Mouse (Mus musculus) heart, embryonic 15.5 days (tissue): ENCODE measurements around the gene Lhx1. TPM values are rescaled to one million over a fixed set of nuclear protein-coding genes. Genes with fewer than 3 reads are reported as not detected.

Source experiments
- ATAC-seq: fragments of 200-750 bp; cut with Nextera tagmentation; replicated peaks from 2 replicates; pipeline ENCODE4 v1.8.0; 2017; ENCODE audit warnings: low read depth, moderate TSS enrichment; ENCODE audit not compliant: insufficient number of reproducible peaks, insufficient read depth, low FRiP score
- H3K27ac ChIP-seq: fragments of 300-500 bp; sonication (generic); 2 replicates; pipeline ENCODE4 v1.5.1; 2015; ENCODE audit warnings: mild to moderate bottlenecking, inconsistent platforms
- H3K27me3 ChIP-seq: fragments of 300-500 bp; sonication (generic); 2 replicates; pipeline ENCODE4 v1.6.1; 2015; ENCODE audit warnings: inconsistent platforms
- H3K36me3 ChIP-seq: fragments of 300-500 bp; sonication (generic); 2 replicates; pipeline ENCODE4 v1.6.1; 2015; ENCODE audit warnings: mild to moderate bottlenecking, inconsistent platforms
- H3K4me1 ChIP-seq: fragments of 300-500 bp; sonication (generic); replicated peaks from 2 replicates; pipeline ENCODE4 v1.6.1; 2015; ENCODE audit warnings: inconsistent platforms
- H3K4me2 ChIP-seq: fragments of 300-500 bp; sonication (generic); 2 replicates; pipeline ENCODE4 v1.6.1; 2015; ENCODE audit warnings: inconsistent platforms, mild to moderate bottlenecking, moderate library complexity
- H3K4me3 ChIP-seq: fragments of 300-500 bp; sonication (generic); 2 replicates; pipeline ENCODE4 v1.5.1; 2015; ENCODE audit warnings: mild to moderate bottlenecking, inconsistent platforms
- H3K9ac ChIP-seq: fragments of 300-500 bp; sonication (generic); 2 replicates; pipeline ENCODE4 v1.6.1; 2015; ENCODE audit warnings: mild to moderate bottlenecking, inconsistent platforms
- H3K9me3 ChIP-seq: fragments of 300-500 bp; sonication (generic); replicated peaks from 2 replicates; pipeline ENCODE4 v1.6.1; 2016; ENCODE audit warnings: inconsistent platforms
- WGBS: fragments of 180-500 bp; shearing (Covaris S2); methylation state at CpG from one replicate; pipeline ENCODE4 v1.1.7; 2015; ENCODE audit warnings: mixed read lengths; 5-methylcytosine and 5-hydroxymethylcytosine counted together
- polyA plus RNA-seq: library from polyadenylated mRNA; unstranded; fragments of >200 nt; fragmentation: Nextera tagmentation; extraction: Ambion mirVana; gene quantifications from 2 replicates; pipeline ENCODE4 v1.2.1, GENCODE M21; 2015

The Lhx1 gene
- 0.08 TPM in 1 of 2 replicates, not detected in the other for polyA plus RNA-seq

- peak within 1 kb of the TSS; percentile 54 for H3K4me3 ChIP-seq
- no peaks in the 10 kb centered on the region for H3K36me3 ChIP-seq
- H3K9ac ChIP-seq, result no peak within 1 kb of the TSS
- H3K4me2 ChIP-seq, result peak within 1 kb of the TSS; percentile 91
- H3K27me3 ChIP-seq, result peaks cover 100% of the 10 kb centered on the region
- WGBS, result under 1% methylated on average over 64 of the region's 64 CpGs
- H3K4me1 ChIP-seq, result peaks cover 49% of the 10 kb centered on the region
- H3K27ac ChIP-seq, result no peak within 1 kb of the TSS
- no peak for ATAC-seq
- H3K9me3 ChIP-seq, result no peaks in the 10 kb centered on the region
These were observed at the start of gene Lhx1 for GRCm38 (mm10) chr11:84525421-84526274. Lhx1 (minus strand) TSS chr11:84525535.

DNA sequence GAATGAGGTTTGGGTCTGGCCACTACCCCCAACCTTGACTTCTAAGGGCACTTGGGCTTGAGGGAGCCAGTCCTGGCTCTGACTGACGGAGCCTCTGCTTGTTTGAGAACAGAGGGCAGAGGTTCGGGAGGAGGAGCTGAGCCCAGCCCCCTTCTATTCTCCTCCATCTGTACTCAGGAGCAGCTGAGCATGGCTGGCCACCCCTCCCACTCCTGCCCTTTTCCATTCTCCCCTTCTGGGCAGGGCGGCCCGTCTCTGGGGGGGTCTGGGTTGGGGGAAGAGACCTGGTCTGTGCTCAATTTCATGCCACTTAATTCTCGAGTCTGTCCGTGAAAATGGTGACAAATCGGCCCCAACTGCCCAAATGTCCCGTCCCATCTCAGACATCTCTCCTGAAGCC is 49.5 kb upstream of the Lhx1 start:
- no peak for ATAC-seq
- Histone ChIP-seq H3K36me3 (no peaks in the 10 kb centered on the region), H3K4me3 (no peak overlapping the region), H3K9me3 (no peaks in the 10 kb centered on the region), H3K27me3 (peaks cover 25% of the 10 kb centered on the region), H3K27ac (no peak overlapping the region), H3K4me2 (no peak overlapping the region), H3K9ac (no peak overlapping the region), H3K4me1 (no peaks in the 10 kb centered on the region)
- 58% methylated on average over 8 of the region's 8 CpGs for WGBS

- Histone ChIP-seq H3K27ac (no peak overlapping the region), H3K27me3 (peaks cover 30% of the 10 kb centered on the region), H3K4me1 (no peaks in the 10 kb centered on the region), H3K9me3 (no peaks in the 10 kb centered on the region), H3K4me3 (no peak overlapping the region), H3K4me2 (no peak overlapping the region), H3K36me3 (no peaks in the 10 kb centered on the region), H3K9ac (no peak overlapping the region)
- WGBS, result 72% methylated on average over 8 of the region's 8 CpGs
- no peak for ATAC-seq
These were observed 48.3 kb upstream of the Lhx1 start for GRCm38 (mm10) chr11:84573637-84574036.

GRCm38 (mm10) chr11:84570812-84571211 is 45.5 kb upstream of the Lhx1 start:
- Histone ChIP-seq H3K27ac (no peak overlapping the region), H3K27me3 (peaks cover 36% of the 10 kb centered on the region), H3K4me1 (no peaks in the 10 kb centered on the region), H3K9me3 (no peaks in the 10 kb centered on the region), H3K4me3 (no peak overlapping the region), H3K9ac (no peak overlapping the region), H3K4me2 (no peak overlapping the region), H3K36me3 (no peaks in the 10 kb centered on the region)
- ATAC-seq, result no peak
- WGBS, result 60% methylated on average over 5 of the region's 5 CpGs

GRCm38 (mm10) chr11:84570392-84570791 is 45.1 kb upstream of the Lhx1 start:
- H3K27me3 ChIP-seq, result peaks cover 35% of the 10 kb centered on the region

GRCm38 (mm10) chr11:84569052-84569751 is 43.9 kb upstream of the Lhx1 start:
- H3K4me3 ChIP-seq, result no peak overlapping the region
- peaks cover 37% of the 10 kb centered on the region for H3K27me3 ChIP-seq
- no peak overlapping the region for H3K4me2 ChIP-seq
- ATAC-seq, result no peak
- H3K27ac ChIP-seq, result no peak overlapping the region
- 46% methylated on average over 8 of the region's 8 CpGs for WGBS
- no peaks in the 10 kb centered on the region for H3K9me3 ChIP-seq
- no peak overlapping the region for H3K9ac ChIP-seq
- H3K4me1 ChIP-seq, result no peaks in the 10 kb centered on the region
- no peaks in the 10 kb centered on the region for H3K36me3 ChIP-seq

More at GRCm38 (mm10) chr11:84570392-84570791, 45.1 kb upstream of the Lhx1 start:
- no peak overlapping the region for H3K27ac ChIP-seq
- no peaks in the 10 kb centered on the region for H3K4me1 ChIP-seq
- ATAC-seq, result no peak
- H3K4me2 ChIP-seq, result no peak overlapping the region
- H3K36me3 ChIP-seq, result no peaks in the 10 kb centered on the region
- no peaks in the 10 kb centered on the region for H3K9me3 ChIP-seq
- H3K4me3 ChIP-seq, result no peak overlapping the region
- no peak overlapping the region for H3K9ac ChIP-seq
- 53% methylated on average over 12 of the region's 12 CpGs for WGBS

GRCm38 (mm10) chr11:84568482-84568881 is 43.1 kb upstream of the Lhx1 start:
- H3K36me3 ChIP-seq, result no peaks in the 10 kb centered on the region
- no peak overlapping the region for H3K27ac ChIP-seq
- H3K9ac ChIP-seq, result no peak overlapping the region
- ATAC-seq, result no peak
- no peak overlapping the region for H3K4me3 ChIP-seq
- peaks cover 43% of the 10 kb centered on the region for H3K27me3 ChIP-seq
- no peaks in the 10 kb centered on the region for H3K4me1 ChIP-seq
- H3K9me3 ChIP-seq, result no peaks in the 10 kb centered on the region
- no peak overlapping the region for H3K4me2 ChIP-seq
- 26% methylated on average over 5 of the region's 5 CpGs for WGBS

DNA sequence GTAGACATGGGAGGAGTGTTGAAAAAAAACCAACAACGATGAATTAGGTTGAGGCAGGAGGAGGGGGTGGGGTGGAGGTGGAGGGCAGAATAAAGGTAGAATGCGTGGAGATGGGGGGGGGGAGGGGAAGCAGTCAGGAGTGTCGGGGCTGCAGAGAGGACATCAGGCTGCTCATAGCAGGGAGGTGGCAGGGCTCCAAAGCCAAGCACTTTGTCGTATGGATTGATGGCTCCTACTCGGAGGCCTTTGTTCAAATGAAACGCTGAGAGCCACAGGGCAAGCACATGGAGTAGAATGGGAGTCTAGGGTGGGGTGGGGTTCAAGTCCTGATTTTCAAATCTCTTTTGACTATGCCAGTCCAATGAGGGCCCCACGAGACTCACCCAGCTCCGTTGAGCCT is 41.4 kb upstream of the Lhx1 start:
- WGBS, result 42% methylated on average over 8 of the region's 8 CpGs
- H3K4me1 ChIP-seq, result no peaks in the 10 kb centered on the region
- no peaks in the 10 kb centered on the region for H3K36me3 ChIP-seq
- H3K9me3 ChIP-seq, result no peaks in the 10 kb centered on the region
- ATAC-seq, result no peak
- H3K27ac ChIP-seq, result no peak overlapping the region
- no peak overlapping the region for H3K9ac ChIP-seq
- peaks cover 50% of the 10 kb centered on the region for H3K27me3 ChIP-seq
- no peak overlapping the region for H3K4me3 ChIP-seq
- H3K4me2 ChIP-seq, result no peak overlapping the region

DNA sequence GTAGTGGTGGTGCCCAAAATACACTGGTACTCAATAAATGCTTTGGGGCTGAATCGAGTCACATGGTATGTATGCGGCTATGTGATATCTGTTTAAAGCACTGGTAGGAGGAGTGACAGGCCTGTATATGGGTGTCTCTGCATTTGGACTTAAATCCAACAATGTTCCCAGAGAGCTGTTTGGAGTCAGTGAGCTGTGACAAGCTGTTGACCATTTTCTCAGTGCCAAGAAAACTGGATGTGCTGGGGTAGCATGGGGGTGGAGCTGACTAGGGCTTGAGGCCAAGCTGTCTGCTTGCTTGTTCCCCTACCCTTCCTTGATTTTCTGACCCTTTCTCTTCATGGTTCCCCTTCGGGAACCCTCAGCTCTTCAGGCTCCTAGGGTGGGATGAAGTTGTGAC is 39.9 kb upstream of the Lhx1 start:
- H3K4me3 ChIP-seq, result no peak overlapping the region
- H3K9ac ChIP-seq, result no peak overlapping the region
- no peaks in the 10 kb centered on the region for H3K9me3 ChIP-seq
- WGBS, result 78% methylated on average over 3 of the region's 3 CpGs
- no peaks in the 10 kb centered on the region for H3K4me1 ChIP-seq
- H3K27me3 ChIP-seq, result peaks cover 41% of the 10 kb centered on the region
- no peak for ATAC-seq
- no peaks in the 10 kb centered on the region for H3K36me3 ChIP-seq
- H3K4me2 ChIP-seq, result no peak overlapping the region
- H3K27ac ChIP-seq, result no peak overlapping the region

- Histone ChIP-seq H3K4me3 (no peak overlapping the region), H3K4me1 (no peaks in the 10 kb centered on the region), H3K9ac (no peak overlapping the region), H3K27me3 (peaks cover 29% of the 10 kb centered on the region), H3K9me3 (no peaks in the 10 kb centered on the region), H3K4me2 (no peak overlapping the region), H3K36me3 (no peaks in the 10 kb centered on the region), H3K27ac (no peak overlapping the region)
- no peak for ATAC-seq
- WGBS, result 50% methylated on average over 7 of the region's 7 CpGs
These were observed 38.0 kb upstream of the Lhx1 start for GRCm38 (mm10) chr11:84563360-84563759.

GRCm38 (mm10) chr11:84562758-84563347 is 37.5 kb upstream of the Lhx1 start:
- WGBS, result 29% methylated on average over 9 of the region's 9 CpGs
- H3K27ac ChIP-seq, result no peak overlapping the region
- H3K9me3 ChIP-seq, result no peaks in the 10 kb centered on the region
- no peaks in the 10 kb centered on the region for H3K36me3 ChIP-seq
- H3K4me3 ChIP-seq, result no peak overlapping the region
- H3K4me2 ChIP-seq, result no peak overlapping the region
- no peak for ATAC-seq
- H3K27me3 ChIP-seq, result peaks cover 24% of the 10 kb centered on the region
- no peaks in the 10 kb centered on the region for H3K4me1 ChIP-seq
- no peak overlapping the region for H3K9ac ChIP-seq
